Mouse (Mus musculus) lung, postnatal 0 days (tissue): ENCODE results near the gene Mdga1.

ENCODE experiments used
- CTCF ChIP-seq: IDR thresholded peaks from 2 replicates; pipeline ENCODE4 v1.5.1; 2016; ENCODE audit warnings: antibody characterized with exemption, mild to moderate bottlenecking
- EP300 ChIP-seq: IDR thresholded peaks from 2 replicates; pipeline ENCODE4 v1.6.1; 2016; ENCODE audit warnings: antibody characterized with exemption, mild to moderate bottlenecking, control low read depth

- TF ChIP-seq CTCF, result no peak
- TF ChIP-seq EP300, result no peak
Measured at GRCm38 (mm10) chr17:29916968-29917367, 52.9 kb downstream of the Mdga1 start.
